Mouse (Mus musculus): ENCODE results near the gene Gm5741. TPM values are rescaled to one million over a fixed set of nuclear protein-coding genes. Genes with fewer than 3 reads are reported as not detected.
"Not testable (repeated sequence)": the region's sequence is repeated elsewhere in the genome, so short reads cannot be mapped to it uniquely, and the experiment has no call there.

Gene Gm5741
- polyA plus RNA-seq, 1 experiment from 2014 or later, result 1.7 TPM

GRCm38 (mm10) chr8:85091526-85092090 lies 23.8 kb upstream of the Gm5741 start:
- 31% methylated on average over 21 of the region's 21 CpGs for WGBS
- Histone ChIP-seq H3K4me1 (ENCODE audit: control insufficient read depth, insufficient read depth, low read length) (no peaks in the 10 kb centered on the region), H3K9me3 (ENCODE audit: control insufficient read depth, low read length) (no peaks in the 10 kb centered on the region), H3K36me3 (ENCODE audit: control insufficient read depth, insufficient read depth, low read length) (peaks cover 43% of the 10 kb centered on the region), H3K4me3 (replicated peaks; ENCODE audit: low read depth, low read length) (no peak overlapping the region), H3K4me2 (ENCODE audit: low read length) (no peak overlapping the region), H3K27me3 (ENCODE audit: control insufficient read depth, insufficient read depth, low read length) (no peaks in the 10 kb centered on the region), H3K9ac (replicated peaks; ENCODE audit: low read length) (no peak overlapping the region), H3K27ac (replicated peaks; ENCODE audit: low read depth, low read length) (no peak overlapping the region)
- DNase-seq (no peak), ATAC-seq (ENCODE audit: low FRiP score, low TSS enrichment) (no peak)

- H3K27me3 ChIP-seq (ENCODE audit: control insufficient read depth, insufficient read depth, low read length), result no peaks in the 10 kb centered on the region
- peaks cover 37% of the 10 kb centered on the region for H3K36me3 ChIP-seq (ENCODE audit: control insufficient read depth, insufficient read depth, low read length)
- DNase-seq, result no peak
- WGBS, result 94% methylated on average over 11 of the region's 11 CpGs
- no peak overlapping the region for H3K4me3 ChIP-seq (replicated peaks; ENCODE audit: low read depth, low read length)
- no peak for ATAC-seq (ENCODE audit: low FRiP score, low TSS enrichment)
- no peaks in the 10 kb centered on the region for H3K4me1 ChIP-seq (ENCODE audit: control insufficient read depth, insufficient read depth, low read length)
- no peak overlapping the region for H3K27ac ChIP-seq (replicated peaks; ENCODE audit: low read depth, low read length)
- no peak overlapping the region for H3K9ac ChIP-seq (replicated peaks; ENCODE audit: low read length)
- H3K9me3 ChIP-seq (ENCODE audit: control insufficient read depth, low read length), result no peaks in the 10 kb centered on the region
- no peak overlapping the region for H3K4me2 ChIP-seq (ENCODE audit: low read length)
Observed at GRCm38 (mm10) chr8:85090856-85091255, 23.1 kb upstream of the Gm5741 start.

- no peak overlapping the region for H3K27ac ChIP-seq (replicated peaks; ENCODE audit: low read depth, low read length)
- no peaks in the 10 kb centered on the region for H3K9me3 ChIP-seq (ENCODE audit: control insufficient read depth, low read length)
- H3K27me3 ChIP-seq (ENCODE audit: control insufficient read depth, insufficient read depth, low read length), result no peaks in the 10 kb centered on the region
- no peak overlapping the region for H3K9ac ChIP-seq (replicated peaks; ENCODE audit: low read length)
- no peak overlapping the region for H3K4me3 ChIP-seq (replicated peaks; ENCODE audit: low read depth, low read length)
- ATAC-seq (ENCODE audit: low FRiP score, low TSS enrichment) (no peak), DNase-seq (no peak)
- peaks cover 22% of the 10 kb centered on the region for H3K36me3 ChIP-seq (ENCODE audit: control insufficient read depth, insufficient read depth, low read length)
- H3K4me2 ChIP-seq (ENCODE audit: low read length), result no peak overlapping the region
- peaks cover 2% of the 10 kb centered on the region for H3K4me1 ChIP-seq (ENCODE audit: control insufficient read depth, insufficient read depth, low read length)
- 91% methylated on average over 2 of the region's 2 CpGs for WGBS
Observed at GRCm38 (mm10) chr8:85088771-85089170, 21.0 kb upstream of the Gm5741 start.

- Histone ChIP-seq H3K27me3 (ENCODE audit: control insufficient read depth, insufficient read depth, low read length) (no peaks in the 10 kb centered on the region), H3K9me3 (ENCODE audit: control insufficient read depth, low read length) (no peaks in the 10 kb centered on the region), H3K4me2 (ENCODE audit: low read length) (no peak overlapping the region), H3K9ac (replicated peaks; ENCODE audit: low read length) (no peak overlapping the region), H3K4me3 (replicated peaks; ENCODE audit: low read depth, low read length) (no peak overlapping the region), H3K27ac (replicated peaks; ENCODE audit: low read depth, low read length) (no peak overlapping the region), H3K4me1 (ENCODE audit: control insufficient read depth, insufficient read depth, low read length) (peaks cover 15% of the 10 kb centered on the region), H3K36me3 (ENCODE audit: control insufficient read depth, insufficient read depth, low read length) (peaks cover 12% of the 10 kb centered on the region; the same call in 1 of the 2 replicates)
- ATAC-seq (ENCODE audit: low FRiP score, low TSS enrichment) (no peak), DNase-seq (no peak)
- WGBS, result 88% methylated on average over 3 of the region's 3 CpGs
Observed at GRCm38 (mm10) chr8:85086238-85086637, 18.5 kb upstream of the Gm5741 start.

- Histone ChIP-seq H3K9ac (replicated peaks; ENCODE audit: low read length) (no peak overlapping the region), H3K9me3 (ENCODE audit: control insufficient read depth, low read length) (no peaks in the 10 kb centered on the region), H3K27me3 (ENCODE audit: control insufficient read depth, insufficient read depth, low read length) (no peaks in the 10 kb centered on the region), H3K4me2 (ENCODE audit: low read length) (no peak overlapping the region), H3K4me1 (ENCODE audit: control insufficient read depth, insufficient read depth, low read length) (peaks cover 19% of the 10 kb centered on the region), H3K36me3 (ENCODE audit: control insufficient read depth, insufficient read depth, low read length) (peaks cover 6% of the 10 kb centered on the region; the same call in 1 of the 2 replicates), H3K4me3 (replicated peaks; ENCODE audit: low read depth, low read length) (no peak overlapping the region), H3K27ac (replicated peaks; ENCODE audit: low read depth, low read length) (no peak overlapping the region)
- 91% methylated on average over 8 of the region's 8 CpGs for WGBS
- DNase-seq (no peak), ATAC-seq (ENCODE audit: low FRiP score, low TSS enrichment) (no peak)
Observed at GRCm38 (mm10) chr8:85084633-85085032, 16.9 kb upstream of the Gm5741 start.

GRCm38 (mm10) chr8:85083108-85083813 lies 15.5 kb upstream of the Gm5741 start, which contains the start of gene Man2b1:
Gene Man2b1, plus strand, starts transcription at chr8:85083270.
- H3K4me1 ChIP-seq (ENCODE audit: control insufficient read depth, insufficient read depth, low read length), result peaks cover 22% of the 10 kb centered on the region
- no peaks in the 10 kb centered on the region for H3K27me3 ChIP-seq (ENCODE audit: control insufficient read depth, insufficient read depth, low read length)
- under 1% methylated on average over 30 of the region's 30 CpGs for WGBS
- H3K27ac ChIP-seq (replicated peaks; ENCODE audit: low read depth, low read length), result no peak within 1 kb of the TSS
- peak within 1 kb of the TSS; percentile 61 for H3K9ac ChIP-seq (replicated peaks; ENCODE audit: low read length)
- ATAC-seq (ENCODE audit: low FRiP score, low TSS enrichment) (peak; percentile 81), DNase-seq (peak; percentile 85)
- H3K36me3 ChIP-seq (ENCODE audit: control insufficient read depth, insufficient read depth, low read length), result peaks cover 11% of the 10 kb centered on the region
- peak within 1 kb of the TSS; percentile 59 for H3K4me3 ChIP-seq (replicated peaks; ENCODE audit: low read depth, low read length)
- H3K9me3 ChIP-seq (ENCODE audit: control insufficient read depth, low read length), result no peaks in the 10 kb centered on the region
- peak within 1 kb of the TSS; percentile 89 for H3K4me2 ChIP-seq (ENCODE audit: low read length)

- Histone ChIP-seq H3K36me3 (ENCODE audit: control insufficient read depth, insufficient read depth, low read length) (peaks cover 15% of the 10 kb centered on the region), H3K4me1 (ENCODE audit: control insufficient read depth, insufficient read depth, low read length) (peaks cover 22% of the 10 kb centered on the region)
- not testable (repeated sequence) for H3K9me3 ChIP-seq (ENCODE audit: control insufficient read depth, low read length); ATAC-seq (ENCODE audit: low FRiP score, low TSS enrichment); H3K9ac ChIP-seq (replicated peaks; ENCODE audit: low read length); DNase-seq; H3K27me3 ChIP-seq (ENCODE audit: control insufficient read depth, insufficient read depth, low read length); H3K4me2 ChIP-seq (ENCODE audit: low read length); H3K4me3 ChIP-seq (replicated peaks; ENCODE audit: low read depth, low read length); H3K27ac ChIP-seq (replicated peaks; ENCODE audit: low read depth, low read length)
- 94% methylated on average over 4 of the region's 4 CpGs for WGBS
Observed at GRCm38 (mm10) chr8:85082169-85082568, 14.4 kb upstream of the Gm5741 start.

- Histone ChIP-seq H3K9ac (replicated peaks; ENCODE audit: low read length) (peak within 1 kb of the TSS; percentile 91), H3K4me2 (ENCODE audit: low read length) (peak within 1 kb of the TSS; percentile 93), H3K9me3 (ENCODE audit: control insufficient read depth, low read length) (no peaks in the 10 kb centered on the region), H3K27me3 (ENCODE audit: control insufficient read depth, insufficient read depth, low read length) (no peaks in the 10 kb centered on the region), H3K4me3 (replicated peaks; ENCODE audit: low read depth, low read length) (peak within 1 kb of the TSS; percentile 87), H3K27ac (replicated peaks; ENCODE audit: low read depth, low read length) (peak within 1 kb of the TSS; percentile 16), H3K4me1 (ENCODE audit: control insufficient read depth, insufficient read depth, low read length) (peaks cover 22% of the 10 kb centered on the region), H3K36me3 (ENCODE audit: control insufficient read depth, insufficient read depth, low read length) (peaks cover 20% of the 10 kb centered on the region)
- 3% methylated on average over 9 of the region's 9 CpGs for WGBS
- ATAC-seq (ENCODE audit: low FRiP score, low TSS enrichment) (peak; percentile 53; the same call in 1 of the 2 replicates), DNase-seq (peak; percentile 25)
Observed at GRCm38 (mm10) chr8:85081216-85081555, 13.4 kb upstream of the Gm5741 start, which contains the start of gene Wdr83. Gene Wdr83, minus strand, starts transcription at chr8:85081306.

Measured in midbrain, embryonic 14.5 days (tissue).